Mouse (Mus musculus) CD8-positive naive resting alpha-beta T cell, adult 2 months (primary cell): Measurements from ENCODE around the gene Tubgcp5.
"Not testable (repeated sequence)": the region's sequence is repeated elsewhere in the genome, so short reads cannot be mapped to it uniquely, and the experiment has no call there.

Experiments used
- DNase-seq, 2 experiments: peaks; one replicate each; pipeline ENCODE4 v3.0.0; 2022; ENCODE audit warnings: low read depth in 2 of 2, low spot score in 2 of 2

Tubgcp5 gene

GRCm38 (mm10) chr7:55793952-55794603, at the start of gene Tubgcp5:
Gene Tubgcp5, plus strand, starts transcription at chr7:55794154.
- peak; percentile 93 to 94 for DNase-seq

GRCm38 (mm10) chr7:55744566-55745220, 49.3 kb upstream of the Tubgcp5 start:
- no peak for DNase-seq

- no peak for DNase-seq
Measured at GRCm38 (mm10) chr7:55750841-55751240, 43.1 kb upstream of the Tubgcp5 start.

- no peak for DNase-seq
Measured at GRCm38 (mm10) chr7:55759346-55759745, 34.6 kb upstream of the Tubgcp5 start.

- no peak for DNase-seq
Measured at GRCm38 (mm10) chr7:55767926-55768325, 26.0 kb upstream of the Tubgcp5 start, which contains the start of gene Siglech. Gene Siglech, plus strand, starts transcription at chr7:55768178.

GRCm38 (mm10) chr7:55780011-55780410, 13.9 kb upstream of the Tubgcp5 start:
- DNase-seq, result no peak

DNA sequence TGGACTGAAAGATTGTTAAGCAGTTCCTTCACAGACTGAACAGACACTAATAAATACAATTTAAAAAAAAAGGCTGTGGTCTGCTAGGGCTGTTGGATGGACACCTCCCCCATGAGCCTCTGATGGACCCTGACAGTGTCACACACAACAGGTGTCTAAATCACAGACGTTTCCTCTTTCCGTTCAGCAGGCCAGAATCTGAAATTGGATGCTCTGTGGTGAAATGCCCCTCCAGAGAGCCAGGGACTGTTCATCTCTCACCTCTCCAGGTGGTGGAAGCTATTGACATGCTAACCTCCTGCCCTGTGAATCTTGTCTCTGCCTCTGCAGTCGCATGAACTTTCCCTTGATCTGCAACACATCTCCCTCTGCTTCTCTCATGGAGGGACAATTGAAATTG, 11.5 kb upstream of the Tubgcp5 start:
- DNase-seq, result no peak

GRCm38 (mm10) chr7:55784580-55784979, 9.4 kb upstream of the Tubgcp5 start:
- no peak for DNase-seq

DNA sequence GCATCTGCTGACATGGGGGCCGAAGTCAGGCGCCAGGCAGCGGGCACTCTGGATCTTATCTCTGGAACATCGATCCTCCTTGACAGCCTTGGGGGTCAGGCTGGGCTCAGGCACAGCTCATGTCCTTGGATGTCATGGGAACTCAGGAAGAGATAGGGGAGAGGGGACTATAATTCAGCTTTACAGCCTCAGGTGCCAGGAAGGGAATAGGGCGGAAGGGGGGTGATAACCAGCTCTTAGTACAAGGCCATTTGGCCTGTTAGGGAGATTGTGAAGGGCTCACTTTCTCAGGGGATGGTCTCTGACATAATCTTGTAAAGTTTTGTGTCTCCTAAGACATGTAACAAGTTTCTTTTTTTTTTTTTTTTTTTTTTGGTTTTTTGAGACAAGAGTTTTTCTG, 3.4 kb upstream of the Tubgcp5 start:
- DNase-seq, result not testable (repeated sequence)

GRCm38 (mm10) chr7:55792280-55792679, 1.7 kb upstream of the Tubgcp5 start:
- no peak for DNase-seq

GRCm38 (mm10) chr7:55793236-55793951, 560 bp upstream of the Tubgcp5 start:
- DNase-seq, result no peak

GRCm38 (mm10) chr7:55799981-55800380, 6.0 kb downstream of the Tubgcp5 start:
- DNase-seq, result no peak

GRCm38 (mm10) chr7:55809967-55810366, 16.0 kb downstream of the Tubgcp5 start:
- no peak for DNase-seq

DNA sequence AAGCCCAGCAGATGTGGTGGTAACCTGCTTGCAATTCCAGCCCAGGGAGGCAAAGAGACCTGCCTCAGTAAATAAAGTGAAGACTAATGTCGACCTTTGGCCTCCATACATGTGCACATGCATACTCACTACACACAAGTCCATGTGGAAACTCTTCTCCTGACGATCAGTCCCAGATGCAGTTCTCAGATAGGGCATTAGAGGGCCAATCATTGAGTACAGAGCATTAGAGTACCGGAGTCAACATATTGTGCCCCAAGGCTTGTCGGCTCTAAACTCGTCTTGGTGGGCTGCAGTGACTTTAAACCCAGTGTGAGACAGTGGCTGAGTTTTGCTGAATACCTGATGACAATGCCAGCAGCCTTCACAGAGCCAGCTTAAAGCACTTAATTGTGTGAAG, 30.5 kb downstream of the Tubgcp5 start:
- DNase-seq, result no peak

GRCm38 (mm10) chr7:55827551-55827950, 33.6 kb downstream of the Tubgcp5 start:
- DNase-seq, result no peak

- no peak for DNase-seq
Measured at GRCm38 (mm10) chr7:55836877-55837276, 42.9 kb downstream of the Tubgcp5 start.

DNA sequence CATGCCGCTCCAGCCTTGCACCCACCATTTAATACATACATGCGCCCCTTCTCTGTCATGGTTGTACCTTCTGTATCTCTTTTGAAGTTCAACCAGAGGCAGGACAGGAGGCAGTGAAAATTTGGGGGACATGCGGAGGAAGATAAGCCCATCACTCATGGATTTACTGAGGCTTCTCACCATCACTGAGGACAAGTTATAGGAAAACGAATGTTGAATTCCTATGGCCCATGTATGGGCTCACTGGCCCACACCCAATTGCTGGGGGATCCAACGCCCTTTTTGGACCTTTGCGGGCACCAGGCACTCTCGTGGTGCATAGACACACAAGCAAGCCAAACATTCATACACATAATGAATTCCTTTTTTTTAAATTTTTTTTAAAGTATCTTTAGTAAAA, 47.5 kb downstream of the Tubgcp5 start, which contains the start of gene Cyfip1:
Cyfip1 (plus strand) TSS at position 301 of the 400 bp plus-strand sequence.
- DNase-seq, result no peak

DNA sequence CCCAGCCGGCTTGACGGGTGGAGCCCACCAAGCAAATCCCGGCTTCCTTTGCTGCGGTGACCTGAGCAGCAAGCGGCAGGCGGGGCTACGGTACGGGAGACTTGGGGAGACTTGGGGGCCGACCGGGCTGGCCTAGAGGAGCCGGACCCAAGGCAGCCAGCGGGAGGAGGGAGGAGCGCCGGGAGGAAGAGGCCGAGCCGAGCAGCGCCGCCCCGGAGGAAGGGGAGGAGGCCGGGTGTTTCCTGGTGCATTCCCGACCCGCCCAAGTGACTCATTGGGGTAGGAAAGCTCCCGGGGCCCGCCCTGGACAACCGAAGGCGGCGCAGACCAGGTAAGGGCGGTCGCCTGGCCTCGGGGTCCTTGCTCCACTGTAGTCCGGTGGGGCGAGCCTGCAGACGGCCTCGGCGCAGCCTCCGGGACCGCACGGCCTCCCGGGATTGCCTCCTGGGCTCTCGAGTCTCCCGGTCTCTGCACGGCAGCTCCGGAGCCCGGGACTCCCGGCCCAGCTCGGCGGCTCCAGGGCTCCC, 48.1 kb downstream of the Tubgcp5 start:
- peak; percentile 4 to 6 for DNase-seq

GRCm38 (mm10) chr7:55842504-55843152, 48.7 kb downstream of the Tubgcp5 start:
- no peak for DNase-seq

GRCm38 (mm10) chr7:55846606-55847312, 52.8 kb downstream of the Tubgcp5 start:
- DNase-seq, result no peak
